Mouse (Mus musculus) CD8-positive naive resting alpha-beta T cell, adult 57 days (primary cell): Measurements from ENCODE around the gene Slc2a10. TPM values are rescaled to one million over a fixed set of nuclear protein-coding genes. Genes with fewer than 3 reads are reported as not detected.

Experiments
- total RNA-seq: library from RNA; stranded (reverse); gene quantifications from one replicate; pipeline ENCODE4 v1.2.4, GENCODE M21; 2023

Gene Slc2a10
- not detected for total RNA-seq

GRCm38 (mm10) chr2:165503259-165504203 lies at the start of gene Slc2a10:
TSS of gene Slc2a10 (plus strand) at chr2:165503787.

DNA sequence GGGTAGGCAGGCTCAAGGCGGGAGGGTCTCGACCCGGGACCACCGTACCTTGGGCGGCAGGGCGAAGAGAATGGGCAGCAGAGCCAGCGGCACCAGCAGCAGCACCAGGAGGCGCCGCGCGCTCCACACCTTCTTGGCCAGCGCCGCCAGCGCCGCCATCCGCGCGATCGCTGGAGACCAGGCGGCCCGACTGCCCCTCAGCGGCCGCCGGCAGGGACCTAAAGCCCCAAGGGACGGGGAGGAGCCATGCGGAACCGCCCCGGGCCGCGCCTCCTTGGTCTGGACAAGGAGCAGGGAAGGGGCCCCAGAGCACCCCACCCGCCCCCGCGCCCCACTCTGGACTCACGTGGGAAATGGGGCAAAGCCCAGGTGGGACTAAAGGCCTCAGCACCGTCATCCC lies 30.6 kb upstream of the Slc2a10 start, which contains the start of gene Slc13a3:
Gene Slc13a3, minus strand, starts transcription at position 228 of the 400 bp plus-strand sequence.

DNA sequence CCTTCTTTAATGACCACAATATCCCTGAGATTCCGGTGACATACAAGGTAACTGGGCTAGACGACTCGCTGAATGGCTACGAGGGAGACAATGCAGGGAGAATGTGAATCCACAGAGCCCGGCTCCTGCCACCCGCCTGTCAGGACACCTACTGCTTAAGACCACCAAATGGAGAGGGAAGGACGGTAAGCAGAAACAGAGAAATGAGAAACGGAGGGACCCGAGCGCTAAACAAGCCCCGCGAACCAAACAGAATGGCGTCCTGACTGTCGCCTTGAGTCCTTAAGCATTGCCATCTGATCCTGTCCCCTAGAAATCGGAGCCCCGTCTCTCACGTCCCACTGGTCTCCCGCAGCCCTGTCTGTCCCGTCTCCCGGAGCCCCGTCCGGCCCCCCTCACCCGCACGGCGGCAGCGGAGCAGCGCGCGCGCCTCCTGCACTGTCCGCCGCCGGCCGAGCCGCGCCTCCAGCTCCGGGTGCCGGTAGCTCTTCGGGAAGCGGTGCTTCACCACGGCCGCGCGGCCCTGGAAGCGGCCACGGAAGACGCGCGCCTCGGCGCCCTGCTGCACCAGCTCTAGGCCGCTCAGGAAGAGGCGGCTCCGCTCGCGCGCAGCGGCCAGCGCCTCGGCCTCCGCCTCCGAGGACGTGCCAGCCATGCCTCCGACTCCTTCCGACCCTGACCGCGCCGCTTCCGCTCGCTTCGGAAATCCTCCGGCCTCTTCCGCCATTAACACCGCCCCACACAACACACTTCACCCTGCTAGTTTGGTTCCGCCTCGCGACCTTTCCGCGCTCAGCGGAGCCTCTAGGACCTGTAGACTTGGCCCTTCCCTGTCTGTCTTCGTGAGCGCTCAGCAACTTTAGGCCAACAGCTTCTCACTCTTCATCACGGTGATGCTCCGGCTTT lies 10.7 kb upstream of the Slc2a10 start, which contains the start of gene Trp53rka:
Gene Trp53rka, minus strand, starts transcription at position 677 of the 906 bp plus-strand sequence.

Other genes with a start within 250 kb of the Slc2a10 start
- gene Slc35c2, start 215.9 kb upstream of the Slc2a10 start, total RNA-seq = 31.0 TPM
- gene Elmo2, start 177.3 kb upstream of the Slc2a10 start, total RNA-seq = 39.3 TPM
- gene Zfp663, start 135.1 kb upstream of the Slc2a10 start, total RNA-seq = not detected
- not detected for gene Zfp334, start 115.5 kb upstream of the Slc2a10 start, total RNA-seq
- 0.18 TPM for gene Ocstamp, start 103.4 kb upstream of the Slc2a10 start, total RNA-seq
- gene Slc13a3, start 30.6 kb upstream of the Slc2a10 start, total RNA-seq = not detected
- gene Trp53rka, start 10.5 kb upstream of the Slc2a10 start, total RNA-seq = 17.3 TPM
- gene Eya2, start 91.2 kb downstream of the Slc2a10 start, total RNA-seq = 26.4 TPM